Mouse (Mus musculus): ENCODE results near the gene Grxcr1.
A peak's percentile ranks its signal among the peaks of the same experiment; 100 is the strongest.

The Grxcr1 gene

DNA sequence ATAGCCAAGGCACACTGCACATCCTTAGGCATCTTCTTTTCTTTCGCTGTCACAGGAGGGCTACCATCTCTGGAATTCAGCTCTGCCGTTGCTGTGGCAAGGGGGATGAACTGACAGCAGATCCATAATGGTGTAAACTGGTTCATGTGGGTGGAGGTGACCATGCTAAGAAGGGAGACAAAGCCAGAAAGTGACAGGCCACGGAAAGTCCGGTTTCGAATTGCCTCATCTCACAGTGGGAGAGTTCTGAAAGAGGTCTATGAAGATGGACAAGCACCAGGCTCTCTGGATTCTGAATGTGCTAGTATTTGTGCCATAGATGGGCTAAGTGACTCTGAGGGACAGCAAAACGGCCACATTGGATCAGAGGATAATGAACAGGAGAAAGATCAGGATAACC, at the start of gene Grxcr1:
Grxcr1 (plus strand) TSS at position 92 of the 400 bp plus-strand sequence.
- no peak for DNase-seq (ENCODE audit: low read depth, low spot score)

DNA sequence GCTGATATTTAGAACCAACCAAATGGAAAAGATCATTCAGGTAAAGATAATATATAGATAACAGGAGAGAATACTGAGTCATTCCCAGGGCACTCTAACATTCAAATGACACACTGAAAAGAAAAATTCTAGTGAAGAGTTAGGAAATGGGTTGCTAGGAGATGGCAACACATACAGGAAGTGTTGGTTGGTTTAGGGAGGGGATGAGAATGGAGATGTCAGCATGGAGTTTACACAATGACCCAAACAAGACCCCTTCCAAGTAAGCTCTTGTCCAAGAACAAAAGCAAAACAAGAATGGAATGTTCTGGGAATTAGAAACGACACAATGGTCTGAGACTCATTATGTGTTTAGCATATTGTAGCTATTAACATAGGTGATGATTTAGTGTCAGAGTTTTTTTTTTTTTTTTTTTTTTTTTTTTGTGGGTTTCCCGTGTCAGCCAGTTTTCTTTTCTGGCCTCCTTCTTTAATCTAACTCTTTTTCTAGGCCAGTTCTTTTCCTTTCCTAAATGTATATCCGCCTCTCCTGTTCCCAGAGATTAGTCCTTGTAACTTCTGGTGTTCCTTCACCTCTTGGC, 49.6 kb upstream of the Grxcr1 start:
- no peak for DNase-seq (ENCODE audit: low read depth, low spot score)

DNA sequence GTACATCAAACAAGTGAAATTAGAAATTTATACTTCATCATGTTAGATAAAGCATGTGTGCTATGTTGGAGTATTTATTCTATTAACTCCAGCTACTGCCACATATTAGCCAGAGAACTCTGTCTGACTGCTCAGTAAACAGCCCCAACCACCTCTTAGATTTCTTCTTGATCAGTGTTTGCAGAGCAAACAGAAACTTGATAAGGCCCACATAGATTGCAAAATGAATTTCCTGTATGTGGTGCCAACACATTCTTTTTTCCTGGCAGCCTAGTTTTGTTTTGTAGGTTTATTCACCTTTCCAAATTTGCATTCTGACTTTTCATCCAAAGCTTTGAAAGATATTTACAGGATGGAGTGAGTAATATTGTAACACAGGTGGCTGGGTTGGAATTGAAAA, 41.2 kb upstream of the Grxcr1 start:
- no peak for DNase-seq (ENCODE audit: low read depth, low spot score)

DNA sequence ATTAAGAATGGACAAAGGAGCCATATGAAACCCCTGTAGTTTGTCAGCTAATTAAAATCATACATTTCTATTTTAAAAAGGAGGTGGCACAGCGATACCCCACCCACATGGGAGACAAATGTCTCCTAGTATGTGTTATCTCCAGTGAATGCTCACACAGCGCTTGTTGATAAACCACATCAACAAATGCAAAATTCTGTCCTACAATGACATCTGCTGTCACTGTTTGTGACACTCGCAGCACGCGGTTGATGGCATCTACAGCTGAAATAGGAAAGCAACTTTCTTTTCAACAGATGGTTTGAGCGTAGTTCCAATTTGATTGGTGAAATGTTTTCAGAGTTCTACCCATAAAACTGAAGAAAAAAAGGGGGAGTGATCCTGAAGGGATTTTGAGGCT, 29.0 kb upstream of the Grxcr1 start:
- no peak for DNase-seq (ENCODE audit: low read depth, low spot score)

DNA sequence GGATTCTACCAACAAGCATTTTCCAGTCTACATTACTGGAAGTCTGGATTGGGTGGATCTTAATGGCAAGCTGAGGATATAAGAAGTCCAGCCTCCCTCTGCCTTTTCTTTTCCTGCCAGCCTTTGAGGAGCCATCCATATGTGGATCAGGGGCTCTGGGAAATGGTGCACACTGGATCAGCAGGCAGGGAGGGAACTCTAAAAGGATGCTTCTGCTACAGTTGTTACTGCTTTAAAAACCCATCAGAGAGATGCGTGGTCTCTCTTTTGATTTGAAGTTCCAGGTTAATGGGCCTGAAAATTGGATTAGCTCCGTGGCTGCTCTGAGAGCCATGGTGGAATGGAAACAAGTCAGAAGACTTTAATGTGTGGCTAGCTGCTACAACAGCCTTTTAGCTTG, 27.7 kb upstream of the Grxcr1 start:
- DNase-seq (ENCODE audit: low read depth, low spot score): no peak

DNA sequence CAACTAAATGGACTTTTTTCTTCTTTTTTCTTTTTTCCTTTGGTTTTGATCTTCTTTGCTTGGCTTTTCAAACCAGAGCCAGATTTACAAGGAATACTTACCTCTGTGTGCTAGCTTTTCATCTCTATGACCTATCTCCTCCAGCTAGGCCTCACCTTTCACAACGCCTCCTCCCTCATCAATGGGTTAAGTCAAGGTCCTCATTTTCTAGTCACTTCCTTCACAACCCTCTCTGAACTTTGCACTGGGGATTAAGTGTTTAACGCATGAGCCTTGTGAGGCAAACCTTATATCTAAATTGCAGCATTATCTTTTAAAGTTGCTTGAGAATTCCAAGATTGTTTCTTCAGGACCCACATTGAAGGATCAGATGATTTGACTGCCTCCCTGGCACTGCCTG, 27.2 kb upstream of the Grxcr1 start:
- no peak for DNase-seq (ENCODE audit: low read depth, low spot score)

DNA sequence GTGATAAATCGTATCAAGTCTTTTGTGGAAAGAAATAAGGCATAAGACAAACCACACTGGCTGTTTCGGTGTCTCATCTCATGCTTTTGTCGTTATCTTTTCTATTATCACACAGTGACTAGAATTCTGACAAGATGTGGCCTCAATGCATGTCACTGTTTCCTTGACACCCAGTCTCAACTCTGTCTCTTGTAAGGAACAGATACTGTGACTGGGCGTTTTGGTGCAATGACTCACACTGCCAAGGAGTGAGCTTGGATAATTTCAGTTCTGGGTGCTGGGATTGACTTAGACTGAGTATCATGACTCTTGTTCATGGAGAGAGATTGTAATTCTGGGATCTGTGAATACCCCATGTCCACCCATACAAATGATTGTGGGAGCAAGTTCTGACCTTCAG, 24.6 kb upstream of the Grxcr1 start:
- DNase-seq (ENCODE audit: low read depth, low spot score): no peak

DNA sequence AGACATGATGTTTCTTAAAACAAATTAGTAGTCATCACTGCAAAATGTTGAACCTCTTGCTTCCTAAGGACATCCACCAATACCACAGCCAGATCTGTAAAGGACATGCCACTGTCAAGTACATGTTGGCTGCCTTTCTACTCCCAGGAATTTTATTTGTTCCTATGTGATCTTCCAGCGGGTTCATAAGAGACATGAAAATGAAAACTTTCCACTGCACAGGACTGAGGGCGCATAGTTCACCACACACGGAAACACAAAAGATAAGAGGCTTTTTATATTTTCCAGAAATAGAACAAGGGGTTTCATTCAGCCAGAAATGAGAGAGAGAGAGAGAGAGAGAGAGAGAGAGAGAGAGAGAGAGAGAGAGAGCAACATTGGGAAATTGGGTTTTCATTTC, 20.1 kb upstream of the Grxcr1 start:
- DNase-seq (ENCODE audit: low read depth, low spot score): no peak

DNA sequence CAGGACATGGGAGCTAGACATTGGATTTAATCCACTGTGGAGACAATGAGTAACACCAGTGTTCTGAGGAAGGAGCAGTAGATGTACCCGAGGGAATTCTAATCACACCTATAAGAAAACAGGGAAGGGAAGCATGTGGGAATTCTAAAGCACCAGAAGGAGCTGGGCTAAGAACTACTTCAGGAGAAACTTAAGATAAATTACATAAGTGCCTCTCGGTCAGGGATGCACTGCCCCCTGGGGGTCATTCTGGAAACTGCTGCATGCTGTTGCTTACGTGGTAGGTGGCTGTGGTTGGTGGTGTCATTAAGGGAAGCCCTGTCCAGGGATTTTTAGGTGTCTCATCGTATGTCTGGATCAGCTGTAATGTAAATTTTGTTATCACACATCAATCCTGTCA, 19.0 kb upstream of the Grxcr1 start:
- DNase-seq (ENCODE audit: low read depth, low spot score): peak; percentile 13

DNA sequence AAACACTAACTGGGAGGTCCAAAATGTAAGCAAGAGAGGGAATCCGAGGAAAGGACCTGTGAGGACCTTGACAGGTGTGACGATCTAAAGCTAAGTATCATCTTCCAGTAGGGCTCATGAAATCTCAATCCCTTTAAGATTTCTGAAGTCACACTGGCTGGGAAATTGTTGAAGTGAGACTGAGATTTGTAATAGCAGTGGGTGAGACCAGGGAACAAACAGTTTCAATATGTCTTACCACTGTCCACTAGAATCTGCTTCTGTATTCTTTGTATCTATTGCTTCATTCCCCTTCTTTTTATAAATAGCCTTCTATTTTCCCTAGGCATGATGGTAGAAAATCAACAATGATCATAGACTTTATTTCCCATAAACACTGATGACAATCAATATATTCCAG, 10.8 kb upstream of the Grxcr1 start:
- no peak for DNase-seq (ENCODE audit: low read depth, low spot score)

DNA sequence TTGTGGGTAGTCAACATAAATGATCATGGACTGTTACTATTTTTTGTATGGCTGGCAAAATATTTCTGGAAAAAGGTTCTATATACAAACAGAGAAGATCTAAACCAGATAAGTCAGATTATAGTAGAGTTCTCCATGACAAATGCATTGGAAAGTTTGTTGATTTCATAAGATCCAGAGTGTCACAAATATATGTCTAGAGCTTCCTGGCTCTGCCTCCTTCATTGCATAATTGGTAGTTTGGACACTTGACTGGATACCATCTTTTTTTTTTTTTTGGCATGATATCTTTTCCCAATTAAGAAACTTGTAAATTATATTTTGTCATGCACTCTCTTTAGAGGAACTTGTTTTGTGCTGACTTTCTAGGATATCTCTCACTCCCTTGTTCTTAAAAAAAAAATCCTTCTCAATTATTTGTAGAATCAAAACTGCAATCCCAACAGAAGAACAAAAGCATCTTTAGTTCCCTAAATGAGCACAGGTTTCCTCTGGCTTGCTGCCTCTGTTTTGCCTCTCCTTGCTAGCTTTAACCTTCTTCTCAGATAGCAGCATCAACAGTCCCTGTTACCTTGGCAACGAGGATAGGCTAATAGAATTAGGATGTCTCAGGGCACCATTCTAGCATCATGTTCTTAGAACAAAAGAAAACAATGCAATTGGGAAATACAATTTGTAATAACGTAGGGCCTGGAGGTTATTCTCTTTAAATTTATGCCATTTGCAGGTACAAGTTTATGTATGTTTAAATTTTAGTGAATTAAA, 4.8 kb upstream of the Grxcr1 start:
- no peak for DNase-seq (ENCODE audit: low read depth, low spot score)

DNA sequence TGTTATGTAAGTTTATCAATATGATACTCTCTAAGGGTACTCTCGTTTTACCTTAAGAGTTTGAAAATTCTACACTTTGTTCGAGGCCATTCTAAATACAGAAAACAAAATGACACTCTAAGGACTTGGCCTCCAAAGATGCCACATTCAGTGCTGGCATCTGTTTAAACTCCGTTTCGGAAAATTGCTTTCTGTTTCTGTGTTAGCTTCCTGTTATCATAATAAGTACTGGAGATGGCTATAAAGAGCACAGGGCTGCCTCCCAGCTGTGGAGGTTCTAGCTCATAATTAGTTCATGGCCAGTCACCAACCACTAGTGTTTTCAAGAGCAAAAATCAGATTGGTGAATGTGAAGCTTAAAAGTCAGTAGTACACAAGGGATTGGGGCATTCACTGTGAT, 4.2 kb upstream of the Grxcr1 start:
- no peak for DNase-seq (ENCODE audit: low read depth, low spot score)

DNA sequence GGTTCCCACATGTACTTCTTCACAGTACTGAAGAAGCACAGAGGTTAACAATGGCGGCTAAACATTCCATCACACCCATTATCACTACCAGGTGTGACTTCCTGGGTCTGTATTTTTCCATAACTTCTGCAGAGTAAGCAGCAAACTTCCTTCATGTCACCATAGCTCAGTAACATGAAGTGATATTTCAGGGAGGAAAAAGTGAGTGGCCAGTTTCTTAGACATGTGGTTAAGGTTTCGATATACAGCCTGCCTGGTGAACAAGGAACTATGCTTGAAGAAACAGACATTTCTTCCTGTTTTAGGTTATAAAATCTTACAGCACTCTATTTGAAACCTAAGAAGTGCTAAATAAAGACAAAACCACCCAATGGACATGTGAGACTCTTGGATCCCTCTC, 1.7 kb downstream of the Grxcr1 start:
- no peak for DNase-seq (ENCODE audit: low read depth, low spot score)

DNA sequence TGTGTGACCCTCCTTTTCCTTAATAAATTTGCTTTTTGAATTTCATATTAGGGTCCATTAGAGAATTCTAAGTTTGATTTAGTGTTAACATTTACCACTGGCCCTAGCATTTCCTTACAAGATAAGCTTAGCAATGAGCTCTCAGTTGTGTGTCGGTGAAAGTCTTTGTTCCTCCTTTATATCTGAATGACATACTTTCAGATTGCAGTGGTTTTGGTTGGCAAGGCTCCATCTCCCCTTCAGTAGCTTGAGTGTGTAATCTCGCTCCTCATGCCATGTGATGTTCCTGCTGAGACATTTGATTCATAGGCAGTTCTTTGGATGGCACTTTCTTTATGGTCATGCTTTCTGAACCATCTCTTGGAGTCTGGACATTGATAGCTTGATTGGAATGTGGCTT, 7.4 kb downstream of the Grxcr1 start:
- DNase-seq (ENCODE audit: low read depth, low spot score): no peak

DNA sequence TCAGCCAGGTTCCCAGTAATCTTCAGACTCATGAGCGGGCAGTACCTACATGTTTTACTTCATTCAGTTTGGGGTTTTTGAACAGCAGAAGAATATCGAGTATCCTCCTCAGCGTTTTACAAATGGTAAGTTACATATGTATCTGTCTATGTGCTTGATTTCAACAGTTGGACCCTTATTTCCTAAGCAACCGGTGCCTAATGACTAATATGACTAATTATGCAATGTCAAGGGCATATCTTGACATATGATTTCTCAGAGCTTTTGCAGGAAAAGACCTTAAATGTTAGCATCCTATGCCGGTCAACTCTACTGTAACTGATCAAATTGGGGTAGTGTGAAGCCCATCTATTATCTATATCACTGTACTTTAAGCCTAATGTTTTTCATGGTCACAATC, 11.7 kb downstream of the Grxcr1 start:
- no peak for DNase-seq (ENCODE audit: low read depth, low spot score)

DNA sequence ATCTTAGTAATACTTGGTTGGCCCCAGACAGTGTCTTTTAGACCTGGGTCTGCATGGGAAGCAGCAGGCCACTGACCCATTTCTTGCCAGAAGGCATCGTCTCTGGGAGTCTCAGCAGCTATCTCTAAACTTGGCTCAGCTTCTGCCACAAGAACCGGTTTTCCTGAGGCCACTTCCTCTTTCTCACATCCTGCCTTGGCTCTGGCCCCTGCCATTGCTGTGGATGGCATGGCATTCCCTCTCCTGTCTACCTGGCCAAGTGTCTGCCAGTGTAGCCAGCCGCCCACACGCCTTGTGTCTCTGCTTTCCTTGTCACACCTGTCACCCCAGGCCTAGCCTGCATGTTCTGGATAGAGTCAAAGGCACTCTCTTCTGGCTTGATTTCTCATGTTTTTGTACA, 17.1 kb downstream of the Grxcr1 start:
- DNase-seq (ENCODE audit: low read depth, low spot score): no peak

DNA sequence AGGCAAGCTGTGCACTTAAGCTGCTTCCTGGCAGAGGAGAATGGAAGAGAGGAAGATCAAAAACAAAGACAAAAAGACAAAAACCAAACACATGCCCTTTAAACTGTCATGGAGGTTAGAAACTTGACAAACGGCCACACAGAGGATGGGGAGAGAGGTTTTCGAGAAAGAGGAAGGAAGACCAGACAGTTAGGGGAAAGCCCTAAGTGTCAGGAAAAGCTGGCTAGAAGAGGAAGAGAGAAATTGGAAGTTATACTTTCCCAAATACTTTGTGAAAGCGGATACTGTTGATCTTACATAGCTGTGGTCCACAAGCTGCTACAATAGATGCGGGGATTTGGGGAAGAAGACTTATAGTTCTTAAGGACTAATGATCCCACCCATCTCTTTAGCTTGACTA, 17.9 kb downstream of the Grxcr1 start:
- no peak for DNase-seq (ENCODE audit: low read depth, low spot score)

DNA sequence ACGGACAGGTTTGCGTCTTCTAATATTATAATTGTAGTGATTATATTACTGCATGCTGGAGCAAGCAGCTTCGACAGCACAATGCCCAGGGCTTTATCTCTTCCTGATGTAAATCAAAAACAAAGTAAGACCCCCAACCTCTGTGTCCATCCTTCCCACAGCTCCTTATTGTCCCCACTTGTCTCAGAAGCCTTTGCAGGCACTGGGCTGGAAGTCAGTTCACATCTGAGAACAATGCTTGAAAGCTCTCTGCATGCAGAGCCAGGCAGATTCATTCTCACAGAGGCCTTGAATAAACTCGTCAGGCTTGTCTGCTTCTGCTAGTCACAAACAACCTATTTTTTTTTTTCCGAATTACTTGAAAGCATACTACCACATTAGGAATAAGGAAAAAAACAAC, 19.5 kb downstream of the Grxcr1 start:
- no peak for DNase-seq (ENCODE audit: low read depth, low spot score)

DNA sequence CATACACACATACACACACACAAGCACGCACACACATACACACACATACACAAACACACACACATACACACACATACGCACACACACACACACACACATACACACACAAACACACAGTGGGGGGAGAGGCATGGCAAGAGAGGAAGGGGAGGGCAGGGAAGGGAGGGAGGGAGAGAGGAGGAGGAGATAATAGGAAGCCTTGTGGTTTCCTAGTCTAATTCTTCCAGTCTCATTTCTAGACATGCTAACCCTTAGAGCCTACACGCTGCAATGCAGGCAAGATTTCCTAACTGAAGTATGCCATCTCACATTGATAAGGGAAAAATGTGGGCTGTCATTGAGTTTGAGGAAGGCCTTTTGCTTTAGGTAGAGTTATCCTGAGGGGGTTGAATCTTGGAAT, 25.9 kb downstream of the Grxcr1 start:
- DNase-seq (ENCODE audit: low read depth, low spot score): no peak

DNA sequence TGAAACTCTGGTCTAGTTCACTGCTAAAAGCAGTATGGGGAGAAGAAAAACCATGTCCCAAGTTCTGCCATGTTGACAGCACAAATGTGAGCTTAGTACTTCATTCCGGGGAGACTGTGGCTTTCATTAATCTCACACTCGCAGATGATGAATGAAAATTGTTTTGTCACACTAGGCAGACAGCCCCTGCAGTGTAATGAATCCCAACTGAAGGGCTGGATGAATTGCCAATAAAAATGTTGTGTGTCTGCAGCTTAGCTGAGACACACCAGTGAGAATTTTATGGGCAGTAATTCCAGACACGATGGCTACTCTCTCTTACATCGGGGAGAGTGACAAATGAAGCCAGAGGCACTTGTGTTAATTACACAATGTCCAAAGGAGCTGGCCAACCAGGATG, 37.1 kb downstream of the Grxcr1 start:
- no peak for DNase-seq (ENCODE audit: low read depth, low spot score)

DNA sequence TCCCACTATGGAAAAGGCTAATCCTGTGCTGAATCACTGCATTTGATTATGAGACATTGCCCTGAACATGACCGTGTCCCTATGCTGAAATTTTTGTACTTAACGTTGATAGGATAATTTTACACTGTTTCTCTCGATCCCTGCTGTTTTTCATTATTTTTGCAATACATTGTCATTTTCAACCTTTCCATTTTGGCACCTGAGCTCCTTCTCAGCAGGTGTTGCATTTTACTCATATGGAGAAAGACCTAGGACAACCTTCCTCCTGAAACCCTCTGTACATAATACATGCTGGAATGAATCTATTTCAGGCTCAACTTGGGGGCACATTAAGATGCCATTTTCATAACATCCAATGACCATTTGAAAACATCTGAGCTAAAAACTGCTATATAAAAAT, 38.7 kb downstream of the Grxcr1 start:
- DNase-seq (ENCODE audit: low read depth, low spot score): no peak

DNA sequence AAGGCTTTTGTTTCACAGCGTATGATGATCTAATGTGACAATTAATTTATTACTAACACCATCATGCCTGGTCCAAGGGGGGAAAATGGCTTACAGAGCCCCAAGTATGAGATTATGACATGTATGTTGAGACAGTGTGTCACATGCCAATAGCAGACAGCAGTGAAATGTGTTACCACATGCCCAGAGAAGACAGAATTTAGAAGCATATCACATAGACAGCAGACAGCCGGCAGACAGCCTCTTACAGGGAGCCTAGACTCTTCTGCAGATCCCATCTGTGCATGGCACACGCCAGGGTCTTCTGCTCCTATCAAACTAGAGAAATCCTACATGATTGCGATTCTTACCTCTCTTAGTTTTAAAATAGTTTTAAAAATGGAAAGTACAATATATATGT, 40.2 kb downstream of the Grxcr1 start:
- DNase-seq (ENCODE audit: low read depth, low spot score): no peak

DNA sequence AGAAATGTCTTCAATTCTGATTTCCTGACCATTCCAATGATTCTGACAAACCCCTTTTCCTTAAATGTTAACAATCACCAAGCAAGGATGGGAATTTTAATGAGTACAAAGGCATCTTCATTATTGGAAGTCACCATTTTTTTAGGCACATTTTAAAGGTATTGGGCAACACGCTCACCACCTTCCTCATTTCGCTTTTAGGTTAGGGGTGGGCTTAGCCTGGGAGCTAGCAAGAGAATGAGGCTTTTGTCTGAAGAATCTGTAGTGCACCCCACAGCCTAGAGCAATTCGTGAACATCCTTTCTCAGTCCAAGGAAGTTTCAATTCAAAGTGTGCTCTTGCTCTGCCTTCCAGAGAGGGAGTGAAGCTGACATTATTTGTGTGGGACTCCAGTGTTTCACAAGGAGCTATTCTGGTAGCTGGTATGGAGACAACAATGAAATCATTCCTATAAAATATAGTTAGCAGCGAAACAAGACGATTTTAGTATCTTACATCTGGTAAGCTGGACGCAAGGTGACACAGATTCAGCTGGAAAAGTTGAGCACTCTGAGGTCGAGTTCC, 55.0 kb downstream of the Grxcr1 start:
- no peak for DNase-seq (ENCODE audit: low read depth, low spot score)

All from c-Kit-negative CD71-positive TER-119-positive erythroid progenitor cells, embryonic 14.5 days (primary cell).